Mouse (Mus musculus) telencephalon, adult 2 months (tissue): ENCODE data around the gene Gm3629.
"Not testable (repeated sequence)": the region's sequence is repeated elsewhere in the genome, so short reads cannot be mapped to it uniquely, and the experiment has no call there.

ENCODE experiments used
- DNase-seq: peaks from one replicate; pipeline ENCODE4 v3.0.0-alpha.2; 2011; ENCODE audit warnings: low read depth, low spot score

Gm3629 gene

DNA sequence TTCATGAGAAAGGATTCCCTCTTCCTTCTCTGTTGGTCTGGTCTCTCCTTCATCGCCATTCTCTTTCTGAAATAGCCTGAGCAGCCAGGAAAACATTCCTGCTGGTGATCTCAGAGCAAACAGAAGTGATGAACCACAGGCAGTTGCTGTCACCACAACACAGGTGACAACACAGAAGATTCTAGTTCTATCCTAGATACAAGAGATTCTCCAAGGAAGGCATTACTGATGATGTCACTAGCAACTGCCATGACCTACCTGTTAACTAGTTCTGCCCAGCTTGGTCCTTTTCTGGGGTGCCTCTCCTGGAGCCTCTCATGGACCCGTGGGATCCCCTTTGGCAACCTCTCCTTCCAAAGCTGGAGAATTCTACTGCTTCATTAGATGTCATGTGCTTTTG lies at the start of gene Gm3629:
Gene Gm3629, minus strand, starts transcription at position 101 of the 400 bp plus-strand sequence.
- not testable (repeated sequence) for DNase-seq

DNA sequence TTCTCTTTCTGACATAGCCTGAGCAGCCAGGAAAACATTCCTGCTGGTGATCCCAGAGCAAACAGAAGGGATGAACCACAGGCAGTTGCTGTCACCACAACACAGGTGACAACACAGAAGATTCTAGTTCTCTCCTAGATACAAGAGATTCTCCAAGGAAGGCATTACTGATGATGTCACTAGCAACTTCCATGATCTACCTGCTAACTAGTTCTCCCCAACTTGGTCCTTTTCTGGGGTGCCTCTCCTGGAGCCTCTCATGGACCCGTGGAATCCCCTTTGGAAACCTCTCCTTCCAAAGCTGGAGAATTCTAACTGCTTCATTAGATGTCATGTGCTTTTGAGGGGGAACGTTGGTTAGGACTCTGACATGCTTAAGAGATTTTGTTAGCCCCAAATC lies 31.9 kb upstream of the Gm3629 start, which contains the start of gene Gm3460:
Gene Gm3460, minus strand, starts transcription at position 101 of the 400 bp plus-strand sequence.
- not testable (repeated sequence) for DNase-seq

DNA sequence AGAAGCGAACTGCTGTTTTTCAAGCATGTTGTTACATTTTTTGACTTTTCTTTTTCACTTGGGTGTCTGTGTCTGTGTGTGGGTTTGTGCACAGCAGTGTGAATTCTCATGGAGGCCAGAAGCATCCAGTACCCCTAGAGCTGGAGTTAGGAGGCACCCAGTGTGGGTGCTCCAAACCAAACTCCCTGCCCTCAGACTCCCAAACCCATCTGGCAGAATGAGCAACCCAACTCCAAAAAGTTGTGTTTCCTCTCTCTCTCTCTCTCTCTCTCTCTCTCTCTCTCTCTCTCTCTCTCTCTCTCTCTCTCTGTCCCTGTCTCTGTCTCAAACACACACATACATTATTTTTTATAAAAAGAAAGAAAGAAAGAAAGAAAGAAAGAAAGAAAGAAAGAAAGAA lies 16.0 kb upstream of the Gm3629 start:
- DNase-seq: not testable (repeated sequence)

DNA sequence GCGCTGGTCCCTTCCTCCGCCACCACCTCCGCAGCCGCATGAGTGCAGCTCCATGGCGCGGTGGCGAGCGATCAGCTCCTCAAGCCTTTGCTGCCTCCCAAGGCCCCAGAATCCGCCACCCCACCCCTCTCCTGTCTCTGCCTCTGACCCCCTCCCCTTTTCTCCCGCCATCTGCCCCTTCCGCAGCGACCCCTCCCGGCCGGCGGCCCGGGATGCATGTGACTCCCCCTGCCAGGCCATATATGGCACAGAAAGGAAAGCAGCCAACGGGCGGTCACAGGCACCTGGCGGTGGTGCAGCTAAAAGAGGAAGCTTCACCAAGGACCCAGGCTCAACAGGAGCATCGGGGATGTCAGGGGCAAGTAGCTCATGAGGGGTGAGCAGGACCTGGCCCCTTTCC lies 14.6 kb upstream of the Gm3629 start:
- not testable (repeated sequence) for DNase-seq

DNA sequence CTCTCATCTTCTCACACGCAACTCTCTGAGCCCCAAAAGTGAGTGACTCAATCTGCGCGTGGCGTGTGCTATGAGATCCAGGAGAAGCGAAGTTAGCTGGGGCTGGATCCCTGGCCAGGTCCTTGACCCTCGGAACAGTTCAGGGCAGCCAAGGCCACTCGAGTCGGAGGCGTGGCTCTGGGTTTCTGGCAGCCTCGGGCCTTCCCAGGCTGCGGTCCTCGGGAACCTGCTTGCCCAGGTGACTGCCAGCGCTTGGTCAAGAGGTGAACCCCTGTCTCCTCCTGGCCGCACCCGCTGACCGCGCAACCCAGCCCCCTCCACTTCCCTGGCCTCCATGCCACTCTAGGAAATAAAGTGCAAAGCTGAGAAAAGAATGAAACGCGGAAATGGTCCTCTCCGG lies 14.1 kb upstream of the Gm3629 start:
- not testable (repeated sequence) for DNase-seq

DNA sequence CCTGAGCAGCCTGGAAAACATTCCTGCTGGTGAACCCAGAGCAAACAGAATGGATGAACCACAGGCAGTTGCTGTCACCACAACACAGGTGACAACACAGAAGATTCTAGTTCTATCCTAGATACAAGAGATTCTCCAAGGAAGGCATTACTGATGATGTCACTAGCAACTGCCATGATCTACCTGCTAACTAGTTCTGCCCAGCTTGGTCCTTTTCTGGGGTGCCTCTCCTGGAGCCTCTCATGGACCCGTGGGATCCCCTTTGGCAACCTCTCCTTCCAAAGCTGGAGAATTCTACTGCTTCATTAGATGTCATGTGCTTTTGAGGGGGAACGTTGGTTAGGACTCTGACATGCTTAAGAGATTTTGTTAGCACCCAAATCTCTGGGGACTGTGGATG lies 53.2 kb downstream of the Gm3629 start, which contains the start of gene Gm8356:
Gene Gm8356, minus strand, starts transcription at position 101 of the 400 bp plus-strand sequence.
- DNase-seq: not testable (repeated sequence)
